Mouse (Mus musculus): ENCODE data around the gene Setd1a.

The Setd1a gene

GRCm38 (mm10) chr7:127799211-127799610, 22.7 kb downstream of the Setd1a start:
- DNase-seq (ENCODE audit: extremely low read depth, insufficient read length, low spot score) = no peak

- no peak for DNase-seq (ENCODE audit: extremely low read depth, insufficient read length, low spot score)
Measured at GRCm38 (mm10) chr7:127799738-127800137, 23.3 kb downstream of the Setd1a start.

GRCm38 (mm10) chr7:127800435-127801009, 24.1 kb downstream of the Setd1a start, which contains the start of gene Hsd3b7:
Gene Hsd3b7 (plus strand): TSS chr7:127800604.
- DNase-seq (ENCODE audit: extremely low read depth, insufficient read length, low spot score) = peak; percentile 76

- peak; percentile 76 for DNase-seq (ENCODE audit: extremely low read depth, insufficient read length, low spot score)
Measured at GRCm38 (mm10) chr7:127801010-127801621, 24.6 kb downstream of the Setd1a start.

- DNase-seq (ENCODE audit: extremely low read depth, insufficient read length, low spot score) = no peak
Measured at GRCm38 (mm10) chr7:127802313-127802712, 25.8 kb downstream of the Setd1a start.

- DNase-seq (ENCODE audit: extremely low read depth, insufficient read length, low spot score) = no peak
Measured at GRCm38 (mm10) chr7:127808821-127809220, 32.4 kb downstream of the Setd1a start.

GRCm38 (mm10) chr7:127809846-127810245, 33.4 kb downstream of the Setd1a start:
- no peak for DNase-seq (ENCODE audit: extremely low read depth, insufficient read length, low spot score)

GRCm38 (mm10) chr7:127810650-127811049, 34.2 kb downstream of the Setd1a start:
- no peak for DNase-seq (ENCODE audit: extremely low read depth, insufficient read length, low spot score)

GRCm38 (mm10) chr7:127811240-127811639, 34.8 kb downstream of the Setd1a start:
- DNase-seq (ENCODE audit: extremely low read depth, insufficient read length, low spot score) = no peak

GRCm38 (mm10) chr7:127812292-127812691, 35.8 kb downstream of the Setd1a start:
- no peak for DNase-seq (ENCODE audit: extremely low read depth, insufficient read length, low spot score)

GRCm38 (mm10) chr7:127813821-127814220, 37.4 kb downstream of the Setd1a start:
- no peak for DNase-seq (ENCODE audit: extremely low read depth, insufficient read length, low spot score)

GRCm38 (mm10) chr7:127814241-127814921, 37.9 kb downstream of the Setd1a start:
- no peak for DNase-seq (ENCODE audit: extremely low read depth, insufficient read length, low spot score)

- DNase-seq (ENCODE audit: extremely low read depth, insufficient read length, low spot score) = no peak
Measured at GRCm38 (mm10) chr7:127815116-127815665, 38.7 kb downstream of the Setd1a start.

GRCm38 (mm10) chr7:127815954-127816821, 39.7 kb downstream of the Setd1a start:
- no peak for DNase-seq (ENCODE audit: extremely low read depth, insufficient read length, low spot score)

GRCm38 (mm10) chr7:127817053-127817452, 40.6 kb downstream of the Setd1a start:
- DNase-seq (ENCODE audit: extremely low read depth, insufficient read length, low spot score) = no peak

GRCm38 (mm10) chr7:127817776-127818175, 41.3 kb downstream of the Setd1a start:
- no peak for DNase-seq (ENCODE audit: extremely low read depth, insufficient read length, low spot score)

- DNase-seq (ENCODE audit: extremely low read depth, insufficient read length, low spot score) = no peak
Measured at GRCm38 (mm10) chr7:127820836-127821509, 44.5 kb downstream of the Setd1a start.

- DNase-seq (ENCODE audit: extremely low read depth, insufficient read length, low spot score) = no peak
Measured at GRCm38 (mm10) chr7:127822494-127822893, 46.0 kb downstream of the Setd1a start.

GRCm38 (mm10) chr7:127823236-127824171, 47.0 kb downstream of the Setd1a start:
- no peak for DNase-seq (ENCODE audit: extremely low read depth, insufficient read length, low spot score)

Measured in 3134 (cell line).